39 mouse cellular contexts compared by ENCODE assay signal in the genomic region with DNA sequence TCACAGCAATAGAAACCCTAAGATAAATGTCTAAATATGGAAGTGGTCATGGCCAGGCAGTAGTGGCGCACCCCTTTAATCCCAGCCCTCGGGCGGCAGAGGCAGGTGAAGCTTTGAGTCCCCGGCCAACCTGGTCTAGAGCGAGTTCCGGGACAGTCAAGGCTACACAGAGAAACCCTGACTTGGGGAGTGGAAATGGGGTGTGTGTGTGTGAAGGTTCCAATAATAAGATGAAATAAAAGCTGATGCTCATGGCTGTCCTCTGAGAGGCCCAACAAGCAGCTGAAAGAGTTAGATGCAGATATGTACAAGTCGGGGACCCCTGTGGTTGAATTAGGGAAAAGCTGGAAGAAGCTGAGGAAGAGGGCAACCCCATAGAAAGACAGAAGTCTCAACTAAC. TPM values are rescaled to one million over a fixed set of nuclear protein-coding genes. Genes with fewer than 3 reads are reported as not detected.
"Had no signal": no experiment of that assay in that cellular context is flagged by ENCODE, and none has a peak within 500 bp of the region (broad histone marks: within the 10 kb centered on the region; RNA-seq: fewer than 3 reads in every experiment).

No protein-coding gene starts in this region.

- H3K4me2 ChIP-seq: heart, embryonic 11.5 days; heart, embryonic 12.5 days; heart, embryonic 13.5 days; heart, embryonic 15.5 days; hindbrain, embryonic 12.5 days; hindbrain, embryonic 13.5 days; hindbrain, embryonic 14.5 days; hindbrain, embryonic 15.5 days; intestine, embryonic 15.5 days; kidney, embryonic 15.5 days had no signal

- DNase-seq: heart, postnatal 10 days; heart, postnatal 14 days; heart, postnatal 36 days; heart, postnatal 4 days; kidney, adult 11 months; kidney, adult 18-20 months; kidney, adult 2 months; kidney, adult 8-10 months; kidney, adult 9 months; kidney, postnatal 10 days; kidney, postnatal 14 days; kidney, postnatal 25 days; kidney, postnatal 36 days; kidney, postnatal 4 days; layer of hippocampus, adult 9-11 months; layer of hippocampus, postnatal 36 days had no signal

- H3K4me1 ChIP-seq: heart, embryonic 12.5 days; heart, embryonic 13.5 days; heart, embryonic 15.5 days; hindbrain, embryonic 12.5 days; hindbrain, embryonic 13.5 days; hindbrain, embryonic 15.5 days; intestine, embryonic 15.5 days; kidney, embryonic 15.5 days had no signal

- H3K9ac ChIP-seq: heart, embryonic 12.5 days; heart, embryonic 13.5 days; heart, embryonic 15.5 days; hindbrain, embryonic 12.5 days; hindbrain, embryonic 13.5 days; hindbrain, embryonic 14.5 days; hindbrain, embryonic 15.5 days; intestine, embryonic 15.5 days; kidney, embryonic 15.5 days had no signal

- H3K27me3 ChIP-seq: heart, embryonic 12.5 days; heart, embryonic 13.5 days; heart, embryonic 15.5 days; hindbrain, embryonic 12.5 days; hindbrain, embryonic 13.5 days; hindbrain, embryonic 15.5 days; intestine, embryonic 15.5 days; kidney, embryonic 15.5 days had no signal

- H3K4me3 ChIP-seq: heart, embryonic 12.5 days; heart, embryonic 13.5 days; heart, embryonic 15.5 days; hindbrain, embryonic 10.5 days; hindbrain, embryonic 12.5 days; hindbrain, embryonic 13.5 days; hindbrain, embryonic 15.5 days; intestine, embryonic 15.5 days; kidney, embryonic 15.5 days; layer of hippocampus, adult 2 months had no signal

- H3K9me3 ChIP-seq: heart, embryonic 12.5 days; heart, embryonic 13.5 days; heart, embryonic 15.5 days; hindbrain, embryonic 10.5 days; hindbrain, embryonic 12.5 days; hindbrain, embryonic 13.5 days; hindbrain, embryonic 15.5 days; intestine, embryonic 15.5 days; kidney, embryonic 15.5 days had no signal

- ATAC-seq: hindbrain, embryonic 16.5 days; hindbrain, postnatal 0 days; inflammation-experienced regulatory T-cells, adult 6 months; intestine, embryonic 15.5 days; intestine, embryonic 16.5 days; intestine, postnatal 0 days had no signal

- H3K27ac ChIP-seq: heart, embryonic 13.5 days; heart, embryonic 15.5 days; hindbrain, embryonic 10.5 days; hindbrain, embryonic 12.5 days; hindbrain, embryonic 13.5 days; hindbrain, embryonic 14.5 days; hindbrain, embryonic 15.5 days; hindbrain, postnatal 0 days; intestine, embryonic 15.5 days; kidney, embryonic 15.5 days; kidney, postnatal 0 days; layer of hippocampus, adult 2 months had no signal

RNA-seq across cellular contexts. Expression of a gene that starts 53.8 kb away (rescaled TPM):
- polyA plus RNA-seq: heart, embryonic 11.5 days; heart, embryonic 12.5 days; heart, embryonic 14.5 days; heart, embryonic 15.5 days; heart, embryonic 16.5 days; heart, postnatal 0 days; hindbrain, embryonic 11.5 days; hindbrain, embryonic 14.5 days; hindbrain, embryonic 15.5 days; hindbrain, embryonic 16.5 days; hindbrain, postnatal 0 days; inflammation-experienced regulatory T-cells, adult 6 months; kidney, adult 2 months; kidney, embryonic 14.5 days; kidney, postnatal 0 days had no signal
